Mouse (Mus musculus) forebrain, embryonic 13.5 days (tissue): ENCODE measurements around the gene Tbx6. TPM values are rescaled to one million over a fixed set of nuclear protein-coding genes. Genes with fewer than 3 reads are reported as not detected.
"Not testable (repeated sequence)": the region's sequence is repeated elsewhere in the genome, so short reads cannot be mapped to it uniquely, and the experiment has no call there.

Experiments used
- ATAC-seq: fragments of 200-750 bp; cut with Nextera tagmentation; 2 replicates; pipeline ENCODE4 v1.8.0; 2017
- H3K27ac ChIP-seq: fragments of 300-500 bp; sonication (generic); 2 replicates; pipeline ENCODE4 v1.5.1; 2015; ENCODE audit warnings: inconsistent platforms, mild to moderate bottlenecking, moderate library complexity
- H3K27me3 ChIP-seq: fragments of 300-500 bp; sonication (generic); 2 replicates; pipeline ENCODE4 v1.6.1; 2015; ENCODE audit warnings: mild to moderate bottlenecking, inconsistent platforms
- H3K36me3 ChIP-seq: fragments of 300-500 bp; sonication (generic); 2 replicates; pipeline ENCODE4 v1.6.1; 2015; ENCODE audit warnings: mild to moderate bottlenecking, inconsistent platforms; ENCODE audit not compliant: poor library complexity, severe bottlenecking
- H3K4me1 ChIP-seq: fragments of 300-500 bp; sonication (generic); 2 replicates; pipeline ENCODE4 v1.6.1; 2015; ENCODE audit warnings: inconsistent platforms
- H3K4me2 ChIP-seq: fragments of 300-500 bp; sonication (generic); 2 replicates; pipeline ENCODE4 v1.6.1; 2015; ENCODE audit warnings: inconsistent platforms, mild to moderate bottlenecking, moderate library complexity
- H3K4me3 ChIP-seq: fragments of 300-500 bp; sonication (generic); 2 replicates; pipeline ENCODE4 v1.5.1; 2015; ENCODE audit warnings: mild to moderate bottlenecking, inconsistent platforms
- H3K9ac ChIP-seq: fragments of 300-500 bp; sonication (generic); 2 replicates; pipeline ENCODE4 v1.6.1; 2015; ENCODE audit warnings: mild to moderate bottlenecking, inconsistent platforms
- H3K9me3 ChIP-seq: fragments of 300-500 bp; sonication (generic); replicated peaks from 2 replicates; pipeline ENCODE4 v1.6.1; 2016; ENCODE audit warnings: inconsistent platforms
- WGBS: fragments of 180-500 bp; shearing (Covaris S2); methylation state at CpG from one replicate; pipeline ENCODE4 v1.1.7; 2015; 5-methylcytosine and 5-hydroxymethylcytosine counted together
- polyA plus RNA-seq: library from polyadenylated mRNA; unstranded; fragments of >200 nt; fragmentation: Nextera tagmentation; extraction: Ambion mirVana; gene quantifications from 2 replicates; pipeline ENCODE4 v1.2.1, GENCODE M21; 2015

The Tbx6 gene
- polyA plus RNA-seq, 1 experiment from 2014 or later = 0.43 TPM

DNA sequence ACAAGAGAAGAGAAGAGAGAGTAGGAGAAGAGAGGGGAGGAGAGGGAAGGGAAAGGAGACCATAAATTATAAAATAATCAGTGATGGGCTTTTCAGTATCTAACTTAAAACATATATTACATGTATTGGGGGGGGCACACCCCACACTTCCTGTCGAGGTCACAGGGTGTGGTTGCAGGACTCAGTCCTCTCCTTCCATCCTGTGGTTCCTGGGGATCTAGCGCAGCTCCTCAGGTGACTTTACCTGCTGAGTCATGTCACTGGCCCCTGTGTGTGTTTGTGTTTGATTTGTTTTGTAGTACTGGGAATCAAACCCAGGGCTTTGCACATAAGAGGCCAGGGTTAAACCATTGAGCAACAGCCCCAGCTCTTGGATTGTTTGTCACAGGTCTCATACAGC, 6.8 kb upstream of the Tbx6 start:
- ATAC-seq = no peak
- H3K4me3 ChIP-seq = no peak overlapping the region
- peaks cover 35% of the 10 kb centered on the region for H3K4me1 ChIP-seq
- no peak overlapping the region for H3K9ac ChIP-seq
- peaks cover 37% of the 10 kb centered on the region for H3K36me3 ChIP-seq
- H3K4me2 ChIP-seq = no peak overlapping the region
- H3K27me3 ChIP-seq = no peaks in the 10 kb centered on the region
- 82% methylated on average over 2 of the region's 2 CpGs for WGBS
- no peaks in the 10 kb centered on the region for H3K9me3 ChIP-seq
- H3K27ac ChIP-seq = no peak overlapping the region

DNA sequence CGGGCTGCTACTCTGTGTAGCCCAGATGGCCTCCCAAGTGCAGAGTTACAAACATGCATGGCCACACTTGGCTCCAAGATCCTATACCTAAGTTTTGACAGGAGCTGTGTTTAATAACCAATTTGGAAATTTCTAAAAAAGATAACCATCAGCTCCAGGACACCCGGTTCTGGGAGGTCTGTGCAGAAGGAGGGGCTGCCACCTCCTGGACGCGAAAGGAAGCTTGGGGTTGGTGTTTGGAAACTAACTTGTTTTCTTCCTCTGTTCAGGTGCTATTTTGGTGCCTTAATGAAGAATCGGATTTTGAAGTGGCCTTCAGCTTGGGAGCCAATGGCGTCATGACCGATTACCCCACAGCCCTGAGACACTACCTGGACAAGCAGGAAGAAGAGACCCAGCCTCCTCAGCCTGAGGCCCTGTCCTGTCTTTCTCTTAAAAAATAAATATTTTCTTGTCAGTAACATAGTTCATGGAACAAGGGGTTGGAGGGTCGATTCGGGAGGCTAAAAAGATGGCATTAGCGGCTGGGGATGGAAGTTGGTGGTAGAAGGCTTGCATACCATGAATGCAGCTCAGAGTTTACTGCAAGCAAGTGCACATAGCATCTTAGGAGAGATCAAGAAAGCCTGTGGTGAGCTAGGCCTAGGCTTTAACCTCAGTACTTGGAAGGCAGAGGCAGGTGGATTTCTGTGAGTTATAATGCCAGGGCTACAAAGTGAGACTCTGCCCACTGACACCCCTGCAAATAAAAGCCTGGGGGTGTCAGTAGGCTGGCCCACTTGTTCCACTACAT, 5.9 kb upstream of the Tbx6 start:
- peak overlapping the region; percentile 93 for H3K9ac ChIP-seq
- peak overlapping the region; percentile 97; the same call in 1 of the 2 replicates for H3K4me2 ChIP-seq

DNA sequence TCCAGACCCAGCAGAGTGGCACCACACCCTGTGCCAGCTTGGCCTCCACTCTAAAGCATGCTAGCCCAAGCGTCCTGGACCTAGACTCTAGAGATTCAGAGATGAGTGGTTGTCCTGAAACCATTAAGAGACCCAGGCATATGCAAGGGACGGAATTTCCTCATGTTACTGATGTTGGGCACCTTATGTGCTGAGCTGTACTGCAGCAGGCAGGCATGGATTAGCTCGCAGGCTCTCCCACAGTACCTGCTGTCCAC, 5.4 kb upstream of the Tbx6 start:
- Histone ChIP-seq H3K4me2 (peak overlapping the region; percentile 97), H3K36me3 (peaks cover 23% of the 10 kb centered on the region), H3K4me1 (peaks cover 47% of the 10 kb centered on the region), H3K9ac (peak overlapping the region; percentile 93), H3K9me3 (no peaks in the 10 kb centered on the region), H3K4me3 (peak overlapping the region; percentile 81; the same call in 1 of the 2 replicates), H3K27me3 (no peaks in the 10 kb centered on the region), H3K27ac (peak overlapping the region; percentile 79)
- WGBS = 74% methylated on average over 3 of the region's 3 CpGs
- ATAC-seq = no peak

More for the DNA sequence above, 5.9 kb upstream of the Tbx6 start:
- H3K27ac ChIP-seq = peak overlapping the region; percentile 79; the same call in 1 of the 2 replicates
- no peak overlapping the region for H3K4me3 ChIP-seq
- ATAC-seq = no peak
- H3K36me3 ChIP-seq = peaks cover 28% of the 10 kb centered on the region
- WGBS = 83% methylated on average over 10 of the region's 10 CpGs
- no peaks in the 10 kb centered on the region for H3K27me3 ChIP-seq
- H3K9me3 ChIP-seq = no peaks in the 10 kb centered on the region
- H3K4me1 ChIP-seq = peaks cover 44% of the 10 kb centered on the region

DNA sequence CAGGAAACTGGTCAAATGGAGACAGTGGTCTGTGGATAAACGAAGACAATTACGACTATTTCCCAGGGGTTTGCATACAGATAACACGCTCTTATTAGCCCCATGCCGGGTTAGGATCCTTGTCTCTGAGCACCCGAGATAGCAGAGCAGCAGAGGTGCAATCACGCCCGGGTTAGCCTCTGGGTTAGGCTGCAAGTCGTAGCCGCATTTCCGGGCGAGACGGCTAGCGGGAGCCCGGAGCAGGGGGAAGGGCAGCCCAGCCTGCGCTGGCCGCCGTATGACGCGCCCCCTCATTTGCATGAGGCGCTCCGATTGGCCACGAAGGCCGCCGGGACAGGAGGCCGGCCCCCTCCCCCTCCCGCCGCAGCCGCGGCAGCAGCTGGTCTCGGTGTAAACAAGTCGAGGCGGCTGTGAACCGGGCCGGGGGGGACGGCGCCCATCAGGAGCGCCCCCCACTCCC, 4.7 kb upstream of the Tbx6 start, which contains the start of gene Ypel3:
Ypel3 (plus strand) TSS at position 358 of the 460 bp plus-strand sequence.
- Histone ChIP-seq H3K9me3 (no peaks in the 10 kb centered on the region), H3K9ac (peak within 1 kb of the TSS; percentile 93), H3K4me3 (peak within 1 kb of the TSS; percentile 81), H3K27ac (peak within 1 kb of the TSS; percentile 79), H3K27me3 (no peaks in the 10 kb centered on the region), H3K4me2 (peak within 1 kb of the TSS; percentile 97), H3K36me3 (peaks cover 17% of the 10 kb centered on the region), H3K4me1 (peaks cover 54% of the 10 kb centered on the region)
- WGBS = under 1% methylated on average over 35 of the region's 37 CpGs
- peak; percentile 90 for ATAC-seq

DNA sequence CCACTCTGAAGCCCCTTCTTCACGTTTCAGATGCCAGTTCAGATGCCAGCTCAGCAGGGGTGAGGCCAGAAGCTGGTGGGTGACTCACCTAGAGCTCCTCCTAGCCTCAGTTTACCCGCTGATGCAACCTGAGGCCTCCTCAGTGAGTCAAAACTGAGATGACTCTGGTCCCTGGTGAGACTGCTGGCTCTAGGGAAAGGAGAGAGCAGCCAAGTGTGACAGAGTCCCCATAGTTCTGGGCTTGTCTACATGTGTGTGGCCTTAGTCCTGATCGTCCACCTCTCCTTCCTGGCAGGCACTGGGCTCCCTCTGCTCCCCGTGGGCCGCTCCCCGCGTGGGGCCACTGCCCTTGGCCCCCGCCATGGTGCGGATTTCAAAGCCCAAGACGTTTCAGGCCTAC, 3.8 kb upstream of the Tbx6 start:
- H3K4me1 ChIP-seq = peaks cover 55% of the 10 kb centered on the region
- H3K36me3 ChIP-seq = peaks cover 17% of the 10 kb centered on the region
- no peaks in the 10 kb centered on the region for H3K27me3 ChIP-seq
- H3K4me2 ChIP-seq = peak overlapping the region; percentile 97
- H3K27ac ChIP-seq = peak overlapping the region; percentile 79
- H3K4me3 ChIP-seq = peak overlapping the region; percentile 81
- peak overlapping the region; percentile 93 for H3K9ac ChIP-seq
- no peak for ATAC-seq
- no peaks in the 10 kb centered on the region for H3K9me3 ChIP-seq
- WGBS = 52% methylated on average over 10 of the region's 10 CpGs

DNA sequence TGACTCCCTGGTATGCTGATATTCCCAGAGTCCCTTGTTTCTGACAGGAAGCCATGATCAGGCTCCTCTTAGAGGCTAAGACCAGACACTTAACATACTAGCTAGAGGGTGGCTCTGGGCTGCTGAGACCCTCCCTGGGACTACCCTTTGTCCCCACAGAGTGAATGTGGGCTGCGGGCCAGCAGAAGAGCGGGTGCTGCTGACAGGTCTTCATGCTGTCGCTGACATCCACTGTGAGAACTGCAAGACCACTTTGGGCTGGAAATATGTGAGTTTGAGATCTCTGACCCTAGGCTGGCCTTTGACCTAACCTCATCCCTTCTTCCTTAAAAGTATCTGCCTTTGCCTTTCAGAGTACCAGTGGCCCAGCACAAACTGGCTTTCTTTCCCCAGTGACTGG, 3.1 kb upstream of the Tbx6 start:
- WGBS = 84% methylated on average over 3 of the region's 3 CpGs
- ATAC-seq = no peak
- Histone ChIP-seq H3K4me1 (peaks cover 55% of the 10 kb centered on the region), H3K27ac (peak overlapping the region; percentile 79; the same call in 1 of the 2 replicates), H3K4me2 (peak overlapping the region; percentile 97), H3K36me3 (peaks cover 16% of the 10 kb centered on the region), H3K9ac (peak overlapping the region; percentile 93; the same call in 1 of the 2 replicates), H3K27me3 (no peaks in the 10 kb centered on the region), H3K9me3 (no peaks in the 10 kb centered on the region), H3K4me3 (peak overlapping the region; percentile 81; the same call in 1 of the 2 replicates)

DNA sequence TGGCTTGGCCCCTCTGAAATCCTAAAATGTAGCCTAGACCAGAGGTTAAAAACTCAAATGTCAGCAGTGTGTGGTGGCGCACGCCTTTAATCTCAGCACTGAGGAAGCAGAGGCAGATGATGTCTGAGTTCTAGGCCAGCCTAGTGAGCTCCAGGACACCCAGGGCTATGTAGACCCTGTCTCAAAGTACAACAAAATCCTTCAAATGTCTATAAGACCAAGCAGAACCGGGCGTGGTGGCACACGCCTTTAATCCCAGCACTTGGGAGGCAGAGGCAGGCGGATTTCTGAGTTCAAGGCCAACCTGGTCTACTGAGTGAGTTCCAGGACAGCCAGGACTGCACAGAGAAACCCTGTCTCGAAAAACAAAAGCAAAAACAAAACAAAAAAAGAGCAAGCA, 2.2 kb upstream of the Tbx6 start:
- Histone ChIP-seq H3K27ac (0 out of 2 replicates have a peak overlapping the region, but pooled peaks have one; percentile 5), H3K4me1 (peaks cover 55% of the 10 kb centered on the region), H3K36me3 (peaks cover 15% of the 10 kb centered on the region)
- H3K4me2 ChIP-seq, H3K9me3 ChIP-seq, H3K4me3 ChIP-seq, H3K9ac ChIP-seq, H3K27me3 ChIP-seq, ATAC-seq: not testable (repeated sequence)
- 92% methylated on average over 7 of the region's 7 CpGs for WGBS

DNA sequence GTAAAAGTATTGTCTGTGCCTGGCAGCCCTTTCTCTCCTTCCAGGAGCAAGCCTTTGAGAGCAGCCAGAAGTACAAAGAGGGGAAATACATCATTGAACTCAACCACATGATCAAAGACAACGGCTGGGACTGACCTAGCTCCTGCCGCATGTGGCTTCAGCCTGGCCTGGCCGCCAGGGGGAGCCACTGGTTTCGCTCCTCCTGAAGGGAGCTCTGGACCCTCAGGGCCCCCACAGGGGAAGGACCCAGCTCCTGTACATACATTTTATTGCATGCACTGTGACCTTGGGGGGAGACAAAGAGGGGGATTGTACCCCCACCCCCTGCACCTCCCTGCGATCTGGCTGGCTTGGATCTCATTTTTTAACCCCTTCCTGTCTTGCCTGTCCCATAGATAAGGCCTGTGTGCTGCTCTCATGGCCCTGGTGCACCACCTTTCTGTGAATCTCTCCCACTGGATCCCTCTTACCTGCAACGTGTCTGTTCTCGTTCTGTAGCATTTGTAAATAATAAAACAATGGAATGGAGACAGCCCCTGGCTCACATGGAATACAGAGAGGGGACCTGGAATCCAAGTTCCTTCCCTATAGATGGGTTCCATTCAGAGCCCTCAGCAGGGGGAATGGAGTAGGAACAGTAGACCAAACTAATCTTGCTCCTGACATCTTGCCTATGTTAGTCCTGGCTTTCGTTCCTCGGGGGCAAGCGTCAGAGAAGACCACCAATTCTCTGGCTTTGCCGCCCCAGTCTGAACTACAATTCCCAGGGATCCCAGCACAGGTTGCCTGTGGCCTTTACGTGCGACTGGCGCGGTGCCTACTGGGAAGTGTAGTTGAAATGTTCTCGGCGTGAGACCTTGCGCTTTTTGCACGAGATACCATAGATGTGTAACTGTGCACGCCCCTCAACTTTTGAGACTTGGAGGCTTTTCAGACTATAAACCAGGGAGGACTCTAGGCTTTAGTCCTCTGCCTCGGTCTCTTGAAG, 1.0 kb upstream of the Tbx6 start:
- peak; percentile 77 for ATAC-seq
- Histone ChIP-seq H3K9ac (peak overlapping the region; percentile 71), H3K4me3 (peak overlapping the region; percentile 45), H3K4me1 (peaks cover 55% of the 10 kb centered on the region), H3K27me3 (no peaks in the 10 kb centered on the region), H3K9me3 (no peaks in the 10 kb centered on the region), H3K27ac (peak overlapping the region; percentile 85), H3K36me3 (peaks cover 27% of the 10 kb centered on the region), H3K4me2 (peak overlapping the region; percentile 92)
- WGBS = under 1% methylated on average over 21 of the region's 21 CpGs

DNA sequence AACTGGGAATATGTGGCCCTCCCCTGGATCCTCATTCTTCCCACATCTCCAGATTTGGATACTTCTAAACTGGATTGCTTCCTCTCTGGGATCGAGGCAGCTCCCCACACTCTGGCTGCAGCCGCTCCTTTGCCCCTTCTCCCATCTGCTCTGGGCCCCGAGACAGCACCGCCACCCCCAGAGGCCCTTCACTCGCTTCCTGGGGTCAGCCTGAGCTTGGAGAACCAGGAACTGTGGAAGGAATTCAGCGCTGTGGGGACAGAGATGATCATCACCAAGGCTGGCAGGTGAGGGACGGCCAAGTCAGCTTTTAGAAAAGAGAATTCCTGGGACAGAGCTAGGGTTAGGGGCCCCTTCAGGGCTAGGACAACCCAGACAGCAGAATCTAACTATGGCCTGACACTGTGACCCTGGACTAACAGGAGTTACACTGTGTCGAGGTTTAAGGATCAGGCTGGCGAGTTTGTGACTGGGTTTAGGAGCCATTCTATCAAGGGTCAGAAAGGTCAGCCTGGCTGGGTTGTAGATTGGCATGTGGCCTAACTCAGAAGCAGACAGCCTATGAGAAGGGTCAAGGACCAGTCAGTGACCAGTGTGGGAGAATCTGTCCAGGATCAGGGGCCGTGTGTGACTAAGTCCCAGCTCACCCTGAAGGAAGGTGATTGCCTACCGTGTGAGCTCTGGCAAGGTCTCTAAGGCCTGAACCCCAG, 533 bp downstream of the Tbx6 start:
- H3K27ac ChIP-seq = peak overlapping the region; percentile 7; the same call in 1 of the 2 replicates
- H3K4me2 ChIP-seq = peak overlapping the region; percentile 92
- H3K9ac ChIP-seq = no peak overlapping the region
- H3K4me1 ChIP-seq = peaks cover 44% of the 10 kb centered on the region
- ATAC-seq = no peak
- H3K4me3 ChIP-seq = peak overlapping the region; percentile 45; the same call in 1 of the 2 replicates
- no peaks in the 10 kb centered on the region for H3K27me3 ChIP-seq
- WGBS = 47% methylated on average over 11 of the region's 11 CpGs
- H3K9me3 ChIP-seq = no peaks in the 10 kb centered on the region
- H3K36me3 ChIP-seq = peaks cover 41% of the 10 kb centered on the region

DNA sequence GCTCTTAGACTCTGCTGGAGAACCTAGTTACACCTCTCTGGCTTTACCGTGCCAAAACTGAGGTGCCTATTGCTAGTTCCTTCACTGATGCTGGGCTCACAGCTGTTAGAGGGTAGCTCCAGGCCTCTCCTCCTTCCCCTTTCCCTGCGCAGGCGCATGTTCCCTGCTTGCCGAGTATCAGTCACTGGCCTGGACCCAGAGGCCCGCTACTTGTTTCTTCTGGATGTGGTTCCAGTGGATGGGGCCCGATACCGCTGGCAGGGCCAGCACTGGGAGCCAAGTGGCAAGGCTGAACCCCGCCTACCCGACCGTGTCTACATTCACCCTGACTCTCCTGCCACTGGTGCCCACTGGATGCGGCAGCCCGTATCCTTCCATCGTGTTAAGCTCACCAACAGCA, 1.4 kb downstream of the Tbx6 start:
- no peaks in the 10 kb centered on the region for H3K9me3 ChIP-seq
- peaks cover 50% of the 10 kb centered on the region for H3K36me3 ChIP-seq
- H3K27ac ChIP-seq = no peak overlapping the region
- peaks cover 37% of the 10 kb centered on the region for H3K4me1 ChIP-seq
- ATAC-seq = no peak
- no peak overlapping the region for H3K4me2 ChIP-seq
- WGBS = 85% methylated on average over 13 of the region's 13 CpGs
- H3K9ac ChIP-seq = no peak overlapping the region
- H3K4me3 ChIP-seq = no peak overlapping the region
- H3K27me3 ChIP-seq = no peaks in the 10 kb centered on the region

DNA sequence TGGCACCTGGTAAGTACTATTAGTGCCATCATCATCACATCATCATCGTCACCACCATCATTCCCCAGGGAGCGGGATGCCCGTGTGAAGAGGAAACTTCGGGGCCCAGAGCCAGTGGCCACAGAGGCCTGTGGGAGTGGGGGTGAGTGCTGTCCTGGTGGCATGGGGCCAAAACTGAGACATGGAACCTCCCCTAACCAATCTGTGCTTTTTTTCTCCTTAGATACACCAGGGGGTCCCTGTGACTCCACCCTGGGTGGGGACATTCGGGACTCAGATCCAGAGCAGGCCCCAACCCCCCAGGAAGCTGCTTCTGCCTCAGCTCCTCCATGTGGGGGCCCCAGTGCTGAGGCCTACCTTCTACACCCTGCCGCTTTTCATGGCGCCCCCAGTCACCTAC, 3.2 kb downstream of the Tbx6 start:
- peaks cover 20% of the 10 kb centered on the region for H3K4me1 ChIP-seq
- H3K9ac ChIP-seq = no peak overlapping the region
- 90% methylated on average over 7 of the region's 7 CpGs for WGBS
- no peak overlapping the region for H3K4me2 ChIP-seq
- H3K27me3 ChIP-seq = no peaks in the 10 kb centered on the region
- no peak overlapping the region for H3K27ac ChIP-seq
- no peak for ATAC-seq
- H3K9me3 ChIP-seq = no peaks in the 10 kb centered on the region
- peaks cover 58% of the 10 kb centered on the region for H3K36me3 ChIP-seq
- no peak overlapping the region for H3K4me3 ChIP-seq
